Mouse (Mus musculus) hindbrain, embryonic 16.5 days (tissue): ENCODE measurements around the gene Rora. TPM values are rescaled to one million over a fixed set of nuclear protein-coding genes. Genes with fewer than 3 reads are reported as not detected.

ENCODE experiments used
- ATAC-seq: fragments of 200-750 bp; cut with Nextera tagmentation; 2 replicates; pipeline ENCODE4 v1.8.0; 2017; ENCODE audit warnings: moderate TSS enrichment, moderate library complexity
- H3K27ac ChIP-seq: fragments of 300-500 bp; sonication (generic); 2 replicates; pipeline ENCODE4 v1.5.1; 2014; ENCODE audit warnings: low read depth, mild to moderate bottlenecking, control low read depth, low read length, moderate library complexity
- H3K27me3 ChIP-seq: fragments of 300-500 bp; sonication (generic); replicated peaks from 2 replicates; pipeline ENCODE4 v1.6.1; 2014; ENCODE audit warnings: low read length; ENCODE audit not compliant: control insufficient read depth, insufficient read depth
- H3K36me3 ChIP-seq: fragments of 300-500 bp; sonication (generic); 2 replicates; pipeline ENCODE4 v1.6.1; 2014; ENCODE audit warnings: mild to moderate bottlenecking, low read length, moderate library complexity, mixed read lengths; ENCODE audit not compliant: control insufficient read depth, insufficient read depth
- H3K4me1 ChIP-seq: fragments of 300-500 bp; sonication (generic); 2 replicates; pipeline ENCODE4 v1.6.1; 2014; ENCODE audit warnings: low read depth, low read length; ENCODE audit not compliant: control insufficient read depth, insufficient read depth
- H3K4me2 ChIP-seq: fragments of 300-500 bp; sonication (generic); 2 replicates; pipeline ENCODE4 v1.6.1; 2014; ENCODE audit warnings: mild to moderate bottlenecking, low read length, control low read depth, moderate library complexity
- H3K4me3 ChIP-seq: fragments of 300-500 bp; sonication (generic); 2 replicates; pipeline ENCODE4 v1.5.1; 2014; ENCODE audit warnings: mild to moderate bottlenecking, low read length, control low read depth, moderate library complexity
- H3K9ac ChIP-seq: fragments of 300-500 bp; sonication (generic); 2 replicates; pipeline ENCODE4 v1.6.1; 2014; ENCODE audit warnings: low read depth, mild to moderate bottlenecking, control low read depth, low read length, moderate library complexity
- H3K9me3 ChIP-seq: fragments of 300-500 bp; sonication (generic); 2 replicates; pipeline ENCODE4 v1.6.1; 2014; ENCODE audit warnings: mild to moderate bottlenecking, low read length, moderate library complexity; ENCODE audit not compliant: control insufficient read depth
- whole genome bisulfite sequencing: fragments of 180-500 bp; shearing (Covaris S2); extraction: QIAGEN DNeasy Blood & Tissue Kit; methylation state at CpG from one replicate; pipeline ENCODE4 v1.1.7; 2014; 5-methylcytosine and 5-hydroxymethylcytosine counted together
- polyA plus RNA-seq: library from polyadenylated mRNA; unstranded; fragments of >200 nt; fragmentation: Nextera tagmentation; extraction: Ambion mirVana; gene quantifications from 2 replicates; pipeline ENCODE4 v1.2.1, GENCODE M21; 2015

Gene Rora
- polyA plus RNA-seq, 1 experiment from 2014 or later: 38.3 TPM

DNA sequence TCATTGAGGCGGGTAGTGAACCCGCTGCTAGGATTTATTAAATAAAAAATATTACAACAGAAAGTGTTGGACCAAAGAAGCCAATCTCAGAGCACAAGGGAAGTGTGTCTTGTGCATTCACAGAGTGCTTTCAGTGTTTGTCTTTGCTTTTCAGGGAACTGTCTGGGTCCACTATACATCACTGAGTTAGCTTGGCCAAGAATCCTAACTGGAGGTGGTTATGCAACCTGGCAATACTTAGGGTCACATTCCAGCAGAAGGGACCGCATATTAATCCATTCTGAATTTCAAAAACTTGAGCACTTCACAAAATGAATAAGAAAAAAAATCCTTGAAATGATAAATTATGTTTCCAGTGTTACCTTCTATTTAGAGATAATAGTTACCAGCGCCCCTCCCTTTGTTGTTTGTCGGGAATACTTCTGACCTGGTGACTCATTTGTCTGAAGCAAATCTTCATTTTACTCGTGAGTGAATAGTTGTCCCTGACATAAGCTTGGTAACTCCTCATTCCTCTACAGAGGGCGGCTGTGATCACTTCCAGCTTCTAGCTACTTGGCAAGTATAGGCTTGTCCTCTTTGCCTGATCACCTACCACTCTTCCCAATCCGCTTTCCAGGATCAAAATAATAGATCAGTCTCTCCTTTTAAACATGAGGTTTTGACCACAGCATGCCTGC lies 133.2 kb downstream of the Rora start:
- Histone ChIP-seq H3K9me3 (no peaks in the 10 kb centered on the region), H3K36me3 (no peaks in the 10 kb centered on the region), H3K27ac (no peak overlapping the region), H3K4me2 (no peak overlapping the region), H3K27me3 (no peaks in the 10 kb centered on the region), H3K4me3 (no peak overlapping the region), H3K9ac (no peak overlapping the region), H3K4me1 (no peaks in the 10 kb centered on the region)
- ATAC-seq: no peak
- 82% methylated on average over 8 of the region's 8 CpGs for WGBS

GRCm38 (mm10) chr9:68787665-68788064 lies 134.1 kb downstream of the Rora start:
- H3K27ac ChIP-seq: no peak overlapping the region
- 75% methylated on average over 2 of the region's 2 CpGs for WGBS
- H3K4me3 ChIP-seq: no peak overlapping the region
- no peaks in the 10 kb centered on the region for H3K36me3 ChIP-seq
- H3K9me3 ChIP-seq: no peaks in the 10 kb centered on the region
- no peaks in the 10 kb centered on the region for H3K4me1 ChIP-seq
- no peak for ATAC-seq
- no peaks in the 10 kb centered on the region for H3K27me3 ChIP-seq
- no peak overlapping the region for H3K4me2 ChIP-seq
- H3K9ac ChIP-seq: no peak overlapping the region

DNA sequence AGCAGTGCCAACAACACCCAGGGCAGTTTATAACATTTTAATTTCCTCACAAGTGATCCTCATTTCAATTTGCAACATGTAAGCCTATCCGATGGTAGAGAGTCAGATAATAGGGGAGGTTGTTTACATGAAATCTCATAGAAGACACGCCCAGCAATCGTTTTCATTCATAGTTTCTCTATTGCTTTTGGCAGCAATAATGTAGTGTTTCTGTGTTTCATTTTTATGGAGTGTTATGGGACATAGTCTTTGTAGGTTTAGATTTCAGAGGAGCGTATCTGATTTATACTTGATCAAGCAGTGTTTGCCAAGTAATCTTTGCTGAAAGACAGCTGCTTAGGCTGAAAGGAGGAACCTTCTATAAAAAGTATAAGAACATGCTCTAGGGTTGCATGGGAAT lies 137.3 kb downstream of the Rora start:
- no peak overlapping the region for H3K27ac ChIP-seq
- H3K4me1 ChIP-seq: no peaks in the 10 kb centered on the region
- no peak overlapping the region for H3K4me2 ChIP-seq
- no peak overlapping the region for H3K9ac ChIP-seq
- H3K4me3 ChIP-seq: no peak overlapping the region
- no peak for ATAC-seq
- no peaks in the 10 kb centered on the region for H3K9me3 ChIP-seq
- H3K27me3 ChIP-seq: no peaks in the 10 kb centered on the region
- H3K36me3 ChIP-seq: no peaks in the 10 kb centered on the region
- 79% methylated on average over 4 of the region's 4 CpGs for WGBS

DNA sequence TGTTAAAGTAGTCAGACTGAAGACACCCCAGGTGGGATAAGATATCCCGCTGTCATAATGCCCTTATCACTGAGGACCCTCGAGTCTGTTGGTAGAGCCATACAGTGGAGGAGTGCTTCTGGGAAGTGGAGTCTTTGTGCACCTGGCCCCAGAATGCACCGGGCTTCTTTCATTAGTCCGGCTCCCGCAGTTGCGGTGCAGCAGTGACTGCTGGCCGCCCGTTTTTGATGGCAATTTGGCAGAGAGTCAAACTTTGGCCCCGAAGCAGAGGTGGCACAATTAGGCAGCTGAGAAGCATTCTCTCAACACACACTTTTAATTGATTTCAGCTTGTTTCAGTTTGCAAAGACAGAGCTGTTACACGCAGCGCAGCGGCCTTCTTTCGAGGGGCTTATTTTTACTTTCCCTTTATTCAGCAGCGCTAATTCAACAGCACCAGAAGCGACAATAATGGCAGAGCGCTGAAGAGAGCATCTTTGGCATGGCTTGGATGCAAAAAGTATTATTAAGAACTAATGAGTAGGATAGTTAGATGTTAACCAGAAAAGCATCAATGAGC lies 138.5 kb downstream of the Rora start:
- Histone ChIP-seq H3K9ac (no peak overlapping the region), H3K4me2 (peak overlapping the region; percentile 31), H3K4me3 (no peak overlapping the region), H3K27ac (no peak overlapping the region), H3K9me3 (no peaks in the 10 kb centered on the region), H3K36me3 (no peaks in the 10 kb centered on the region), H3K27me3 (no peaks in the 10 kb centered on the region), H3K4me1 (no peaks in the 10 kb centered on the region)
- 47% methylated on average over 16 of the region's 16 CpGs for WGBS
- ATAC-seq: no peak

DNA sequence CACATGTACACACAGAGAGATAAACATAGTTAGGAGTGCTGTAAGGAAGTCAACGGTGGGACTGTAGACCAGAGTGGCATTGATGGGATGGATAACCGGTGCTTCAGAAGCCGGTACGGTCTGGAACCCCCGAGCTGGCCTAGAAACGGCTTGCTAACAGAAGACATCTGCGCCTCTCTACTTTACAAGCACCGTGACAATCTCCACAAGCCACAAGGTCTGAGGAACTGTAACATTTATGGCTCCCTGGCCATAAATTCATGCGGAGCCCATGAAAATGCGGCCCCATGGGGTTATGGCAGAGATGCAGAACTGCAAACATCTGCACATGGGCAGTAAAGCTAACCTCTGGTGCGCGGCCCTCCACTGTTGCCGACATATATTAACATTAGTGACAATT lies 141.7 kb downstream of the Rora start:
- no peaks in the 10 kb centered on the region for H3K27me3 ChIP-seq
- no peak overlapping the region for H3K9ac ChIP-seq
- H3K4me3 ChIP-seq: no peak overlapping the region
- H3K36me3 ChIP-seq: no peaks in the 10 kb centered on the region
- no peaks in the 10 kb centered on the region for H3K9me3 ChIP-seq
- no peak overlapping the region for H3K27ac ChIP-seq
- 79% methylated on average over 13 of the region's 13 CpGs for WGBS
- H3K4me1 ChIP-seq: no peaks in the 10 kb centered on the region
- H3K4me2 ChIP-seq: no peak overlapping the region
- no peak for ATAC-seq

- no peak overlapping the region for H3K9ac ChIP-seq
- WGBS: 97% methylated on average over 4 of the region's 4 CpGs
- no peak overlapping the region for H3K4me3 ChIP-seq
- no peak overlapping the region for H3K4me2 ChIP-seq
- ATAC-seq: no peak
- H3K36me3 ChIP-seq: no peaks in the 10 kb centered on the region
- H3K27me3 ChIP-seq: no peaks in the 10 kb centered on the region
- H3K4me1 ChIP-seq: no peaks in the 10 kb centered on the region
- no peak overlapping the region for H3K27ac ChIP-seq
- no peaks in the 10 kb centered on the region for H3K9me3 ChIP-seq
Observed at GRCm38 (mm10) chr9:68798221-68798620, 144.6 kb downstream of the Rora start.

DNA sequence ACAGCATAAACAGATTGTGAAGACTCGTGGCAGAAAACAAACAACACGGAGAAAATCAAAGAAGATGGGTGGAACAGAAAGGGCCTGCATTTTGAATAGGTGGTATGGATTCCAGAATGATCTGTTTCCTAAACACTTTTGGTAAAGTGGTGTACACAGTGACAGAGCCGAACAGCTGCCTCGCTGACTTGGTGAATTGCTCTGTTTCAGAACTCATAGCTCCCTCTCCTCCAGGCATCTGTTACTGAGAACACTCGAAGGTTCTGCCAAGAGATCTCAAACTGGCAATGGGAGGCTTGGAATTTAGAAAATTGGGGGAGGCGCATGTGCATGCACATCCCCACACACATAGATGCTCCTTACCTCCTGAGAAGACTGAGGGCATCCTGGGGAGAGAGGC lies 145.5 kb downstream of the Rora start:
- H3K27ac ChIP-seq: no peak overlapping the region
- no peak overlapping the region for H3K9ac ChIP-seq
- H3K4me1 ChIP-seq: no peaks in the 10 kb centered on the region
- H3K4me3 ChIP-seq: no peak overlapping the region
- no peak for ATAC-seq
- no peak overlapping the region for H3K4me2 ChIP-seq
- WGBS: 88% methylated on average over 6 of the region's 6 CpGs
- no peaks in the 10 kb centered on the region for H3K36me3 ChIP-seq
- H3K27me3 ChIP-seq: no peaks in the 10 kb centered on the region
- no peaks in the 10 kb centered on the region for H3K9me3 ChIP-seq

GRCm38 (mm10) chr9:68804229-68804628 lies 150.6 kb downstream of the Rora start:
- no peaks in the 10 kb centered on the region for H3K4me1 ChIP-seq
- no peak overlapping the region for H3K27ac ChIP-seq
- H3K27me3 ChIP-seq: no peaks in the 10 kb centered on the region
- H3K4me3 ChIP-seq: no peak overlapping the region
- no peak for ATAC-seq
- H3K9ac ChIP-seq: no peak overlapping the region
- H3K36me3 ChIP-seq: no peaks in the 10 kb centered on the region
- H3K4me2 ChIP-seq: no peak overlapping the region
- H3K9me3 ChIP-seq: no peaks in the 10 kb centered on the region
- 65% methylated on average over 6 of the region's 6 CpGs for WGBS

GRCm38 (mm10) chr9:68805776-68806175 lies 152.2 kb downstream of the Rora start:
- Histone ChIP-seq H3K36me3 (no peaks in the 10 kb centered on the region), H3K4me1 (no peaks in the 10 kb centered on the region), H3K4me3 (no peak overlapping the region), H3K27ac (0 out of 2 replicates have a peak overlapping the region, but pooled peaks have one; percentile 39), H3K9me3 (no peaks in the 10 kb centered on the region), H3K27me3 (no peaks in the 10 kb centered on the region), H3K4me2 (no peak overlapping the region), H3K9ac (no peak overlapping the region)
- whole genome bisulfite sequencing: 48% methylated on average over 5 of the region's 5 CpGs
- ATAC-seq: peak; percentile 52; the same call in 1 of the 2 replicates
